Mouse (Mus musculus): ENCODE measurements around the gene Pygm. TPM values are rescaled to one million over a fixed set of nuclear protein-coding genes. Genes with fewer than 3 reads are reported as not detected.

The Pygm gene
- total RNA-seq (2014; rRNA removed) (6.2 and 8.8 TPM in 2 replicates), polyA plus RNA-seq (2015; fragmentation: Nextera tagmentation; extraction: Ambion mirVana) (4.7 and 7.6 TPM in 2 replicates)

GRCm38 (mm10) chr19:6384128-6384527, at the start of gene Pygm:
Gene Pygm, plus strand, starts transcription at chr19:6384399.
- no peaks in the 10 kb centered on the region for H3K9me3 ChIP-seq (ENCODE audit: low read length)
- no peak within 1 kb of the TSS for H3K9ac ChIP-seq
- no peaks in the 10 kb centered on the region for H3K4me1 ChIP-seq (ENCODE audit: insufficient read depth)
- H3K27me3 ChIP-seq (ENCODE audit: insufficient read depth, low read length) = no peaks in the 10 kb centered on the region
- no peak within 1 kb of the TSS for H3K27ac ChIP-seq (ENCODE audit: low read depth, low read length)
- H3K4me2 ChIP-seq (ENCODE audit: low read depth) = no peak within 1 kb of the TSS
- no peaks in the 10 kb centered on the region for H3K36me3 ChIP-seq (ENCODE audit: insufficient read depth)
- ATAC-seq (peak; percentile 36; the same call in 1 of the 2 replicates), DNase-seq (no peak)
- WGBS = 22% methylated on average over 7 of the region's 7 CpGs
- no peak within 1 kb of the TSS for H3K4me3 ChIP-seq (ENCODE audit: low read depth, low read length)
- no peak for TF ChIP-seq CTCF (IDR thresholded peaks at IDR 0.05; ENCODE audit: low read depth)

- DNase-seq (peak; percentile 98), ATAC-seq (peak; percentile 97)
- 1% methylated on average over 40 of the region's 43 CpGs for WGBS
- H3K9me3 ChIP-seq (ENCODE audit: low read length) = no peaks in the 10 kb centered on the region
- H3K9ac ChIP-seq = peak within 1 kb of the TSS; percentile 86
- no peaks in the 10 kb centered on the region for H3K27me3 ChIP-seq (ENCODE audit: insufficient read depth, low read length)
- H3K4me1 ChIP-seq (ENCODE audit: insufficient read depth) = peaks cover 10% of the 10 kb centered on the region; the same call in 1 of the 2 replicates
- H3K36me3 ChIP-seq (ENCODE audit: insufficient read depth) = peaks cover 29% of the 10 kb centered on the region
- peak within 1 kb of the TSS; percentile 71 for H3K27ac ChIP-seq (ENCODE audit: low read depth, low read length)
- TF ChIP-seq CTCF (IDR thresholded peaks at IDR 0.05; ENCODE audit: low read depth) = peak; percentile 72
- peak within 1 kb of the TSS; percentile 65 for H3K4me3 ChIP-seq (ENCODE audit: low read depth, low read length)
- peak within 1 kb of the TSS; percentile 84 for H3K4me2 ChIP-seq (ENCODE audit: low read depth)
These were observed 49.3 kb upstream of the Pygm start, which contains the start of gene Men1 for GRCm38 (mm10) chr19:6334673-6335457. Gene Men1, plus strand, starts transcription at chr19:6334979.

- Histone ChIP-seq H3K27me3 (ENCODE audit: insufficient read depth, low read length) (no peaks in the 10 kb centered on the region), H3K4me3 (ENCODE audit: low read depth, low read length) (peak overlapping the region; percentile 65), H3K9ac (peak overlapping the region; percentile 86), H3K4me1 (ENCODE audit: insufficient read depth) (peaks cover 10% of the 10 kb centered on the region; the same call in 1 of the 2 replicates), H3K9me3 (ENCODE audit: low read length) (no peaks in the 10 kb centered on the region), H3K4me2 (ENCODE audit: low read depth) (peak overlapping the region; percentile 84), H3K36me3 (ENCODE audit: insufficient read depth) (peaks cover 34% of the 10 kb centered on the region), H3K27ac (ENCODE audit: low read depth, low read length) (peak overlapping the region; percentile 71)
- no peak for DNase-seq
- 3% methylated on average over 25 of the region's 25 CpGs for WGBS
- no peak; the same call in 1 of the 2 replicates for TF ChIP-seq CTCF (IDR thresholded peaks at IDR 0.05; ENCODE audit: low read depth)
- no peak; the same call in 1 of the 2 replicates for ATAC-seq
These were observed 48.8 kb upstream of the Pygm start for GRCm38 (mm10) chr19:6335458-6335827.

- no peaks in the 10 kb centered on the region for H3K27me3 ChIP-seq (ENCODE audit: insufficient read depth, low read length)
- no peak overlapping the region for H3K9ac ChIP-seq
- no peak for DNase-seq
- no peak overlapping the region for H3K27ac ChIP-seq (ENCODE audit: low read depth, low read length)
- WGBS = 93% methylated on average over 10 of the region's 10 CpGs
- peak overlapping the region; percentile 84 for H3K4me2 ChIP-seq (ENCODE audit: low read depth)
- no peak for ATAC-seq
- no peak overlapping the region for H3K4me3 ChIP-seq (ENCODE audit: low read depth, low read length)
- peaks cover 10% of the 10 kb centered on the region; the same call in 1 of the 2 replicates for H3K4me1 ChIP-seq (ENCODE audit: insufficient read depth)
- H3K9me3 ChIP-seq (ENCODE audit: low read length) = no peaks in the 10 kb centered on the region
- TF ChIP-seq CTCF (IDR thresholded peaks at IDR 0.05; ENCODE audit: low read depth) = no peak
- H3K36me3 ChIP-seq (ENCODE audit: insufficient read depth) = peaks cover 36% of the 10 kb centered on the region
These were observed 47.3 kb upstream of the Pygm start for GRCm38 (mm10) chr19:6336920-6337319.

GRCm38 (mm10) chr19:6338171-6338570, 46.0 kb upstream of the Pygm start:
- H3K9ac ChIP-seq = no peak overlapping the region
- ATAC-seq = no peak
- TF ChIP-seq CTCF (IDR thresholded peaks at IDR 0.05; ENCODE audit: low read depth) = no peak
- H3K4me1 ChIP-seq (ENCODE audit: insufficient read depth) = peaks cover 10% of the 10 kb centered on the region; the same call in 1 of the 2 replicates
- no peaks in the 10 kb centered on the region for H3K9me3 ChIP-seq (ENCODE audit: low read length)
- H3K36me3 ChIP-seq (ENCODE audit: insufficient read depth) = peaks cover 41% of the 10 kb centered on the region
- H3K27me3 ChIP-seq (ENCODE audit: insufficient read depth, low read length) = no peaks in the 10 kb centered on the region
- 98% methylated on average over 7 of the region's 7 CpGs for WGBS
- no peak overlapping the region for H3K4me2 ChIP-seq (ENCODE audit: low read depth)
- no peak overlapping the region for H3K27ac ChIP-seq (ENCODE audit: low read depth, low read length)
- H3K4me3 ChIP-seq (ENCODE audit: low read depth, low read length) = no peak overlapping the region
- DNase-seq = no peak

- Histone ChIP-seq H3K36me3 (ENCODE audit: insufficient read depth) (peaks cover 42% of the 10 kb centered on the region), H3K9me3 (ENCODE audit: low read length) (no peaks in the 10 kb centered on the region), H3K4me3 (ENCODE audit: low read depth, low read length) (no peak overlapping the region), H3K9ac (no peak overlapping the region), H3K27me3 (ENCODE audit: insufficient read depth, low read length) (no peaks in the 10 kb centered on the region), H3K4me1 (ENCODE audit: insufficient read depth) (peaks cover 10% of the 10 kb centered on the region; the same call in 1 of the 2 replicates), H3K27ac (ENCODE audit: low read depth, low read length) (no peak overlapping the region), H3K4me2 (ENCODE audit: low read depth) (no peak overlapping the region)
- no peak for DNase-seq
- ATAC-seq = no peak
- no peak for TF ChIP-seq CTCF (IDR thresholded peaks at IDR 0.05; ENCODE audit: low read depth)
- 90% methylated on average over 11 of the region's 11 CpGs for WGBS
These were observed 45.5 kb upstream of the Pygm start for GRCm38 (mm10) chr19:6338716-6339115.

- ATAC-seq = no peak
- TF ChIP-seq CTCF (IDR thresholded peaks at IDR 0.05; ENCODE audit: low read depth) = no peak
- Histone ChIP-seq H3K4me2 (ENCODE audit: low read depth) (no peak overlapping the region), H3K36me3 (ENCODE audit: insufficient read depth) (peaks cover 47% of the 10 kb centered on the region), H3K9me3 (ENCODE audit: low read length) (no peaks in the 10 kb centered on the region), H3K27me3 (ENCODE audit: insufficient read depth, low read length) (no peaks in the 10 kb centered on the region), H3K4me3 (ENCODE audit: low read depth, low read length) (no peak overlapping the region), H3K4me1 (ENCODE audit: insufficient read depth) (peaks cover 10% of the 10 kb centered on the region; the same call in 1 of the 2 replicates), H3K27ac (ENCODE audit: low read depth, low read length) (no peak overlapping the region), H3K9ac (no peak overlapping the region)
- 95% methylated on average over 6 of the region's 6 CpGs for WGBS
- no peak for DNase-seq
These were observed 45.0 kb upstream of the Pygm start for GRCm38 (mm10) chr19:6339191-6339590.
